ENCODE assay signal across 9 mouse cellular contexts in the genomic region with DNA sequence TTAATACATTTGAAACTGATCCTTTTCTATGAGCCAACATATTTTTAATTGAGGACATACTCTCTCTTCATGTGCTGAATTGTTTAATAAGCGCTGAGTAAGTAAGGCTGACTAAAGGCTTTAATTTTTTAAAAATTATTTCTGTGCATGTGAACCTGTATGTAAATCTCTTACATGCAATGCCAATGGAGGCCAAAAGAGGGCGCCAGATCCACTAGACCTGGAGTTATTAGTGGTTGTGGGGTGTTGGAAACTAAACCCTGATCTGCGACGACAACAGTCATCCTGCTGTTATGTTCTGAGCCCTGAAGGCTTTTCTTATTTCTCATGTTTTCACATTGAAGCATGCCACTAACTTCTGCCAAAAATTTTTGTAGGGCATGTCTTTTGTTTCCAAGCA.
DNase-seq lines count a peak whose midpoint lies in the region; ATAC-seq lines count a peak whose summit lies in the region.
"Had no signal": no experiment of that assay in that cellular context is flagged by ENCODE, and none has a peak within 500 bp of the region (broad histone marks: within the 10 kb centered on the region; RNA-seq: fewer than 3 reads in every experiment).

No protein-coding gene starts in this region.

- 72% methylated on average over 4 of the region's 4 CpGs for WGBS in kidney, embryonic 16.5 days

- no peak overlapping the region for H3K4me3 ChIP-seq in kidney, embryonic 16.5 days (ENCODE audit: low read length)

- H3K9ac ChIP-seq in kidney, embryonic 16.5 days (replicated peaks; ENCODE audit: low read length): no peak overlapping the region

- intact Hi-C loops in left cerebral cortex, postnatal 4 days (cut with DNase I): no loop called here

- no peaks in the 10 kb centered on the region for H3K36me3 ChIP-seq in kidney, embryonic 16.5 days (ENCODE audit: insufficient read depth, low read length)

- peak; percentile 59 for DNase-seq in CD4-positive, CD25-positive, alpha-beta regulatory T cell, adult 2 months (ENCODE audit: low read depth, low spot score)
- DNase-seq in kidney, postnatal 10 days: peak; percentile 25
- peak; percentile 60 for DNase-seq in ES-CJ7 (ENCODE audit: low read depth, low spot score)
- DNase-seq in left cerebral cortex, postnatal 4 days: no peak

- H3K9me3 ChIP-seq in kidney, embryonic 16.5 days (ENCODE audit: low read length): no peaks in the 10 kb centered on the region

- H3K27me3 ChIP-seq in kidney, embryonic 16.5 days (ENCODE audit: insufficient read depth, low read length): no peaks in the 10 kb centered on the region

- H3K4me2 ChIP-seq in kidney, embryonic 16.5 days (replicated peaks; ENCODE audit: low read depth, low read length): no peak overlapping the region

- H3K27ac ChIP-seq in kidney, embryonic 16.5 days (ENCODE audit: low read length): no peak overlapping the region
- H3K27ac ChIP-seq: macrophage had no signal

- ATAC-seq in CD4-positive, CD25-positive, alpha-beta regulatory T cell, adult 4 months: no peak
- ATAC-seq in kidney, embryonic 16.5 days (ENCODE audit: low FRiP score, low TSS enrichment): no peak
- ATAC-seq in megakaryocyte progenitor cell, adult 5-6 weeks (replicated peaks; ENCODE audit: poor library complexity): peak; percentile 63
- ATAC-seq in granulocyte monocyte progenitor cell, adult 5-6 weeks (replicated peaks; ENCODE audit: poor library complexity, severe bottlenecking): no peak

- peaks cover 10% of the 10 kb centered on the region; the same call in 1 of the 2 replicates for H3K4me1 ChIP-seq in kidney, embryonic 16.5 days (ENCODE audit: insufficient read depth, low read length)
